Mouse (Mus musculus): ENCODE measurements around the gene Kif1bp. TPM values are rescaled to one million over a fixed set of nuclear protein-coding genes. Genes with fewer than 3 reads are reported as not detected.
"Not testable (repeated sequence)": the region's sequence is repeated elsewhere in the genome, so short reads cannot be mapped to it uniquely, and the experiment has no call there.

The Kif1bp gene
- polyA plus RNA-seq, 1 experiment from 2014 or later: 62.5 TPM

DNA sequence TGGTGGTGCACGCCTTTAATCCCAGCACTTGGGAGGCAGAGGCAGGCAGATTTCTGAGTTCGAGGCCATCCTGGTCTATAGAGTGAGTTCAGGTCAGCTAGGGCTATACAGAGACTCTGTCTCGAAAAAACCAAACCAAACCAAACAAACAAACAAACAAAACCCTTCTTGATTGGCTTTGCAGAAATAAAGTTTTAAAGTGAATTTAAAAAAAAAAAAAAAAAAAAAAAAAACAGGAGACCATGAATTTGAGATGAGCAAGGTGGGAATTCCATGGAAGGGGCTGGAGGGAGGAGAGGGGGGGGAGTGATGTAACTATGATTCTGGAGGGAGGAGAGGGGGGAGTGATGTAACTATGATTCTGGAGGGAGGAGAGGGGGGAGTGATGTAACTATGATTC is 21.1 kb upstream of the Kif1bp start:
- H3K4me2 ChIP-seq (ENCODE audit: low read depth); DNase-seq (ENCODE audit: low spot score); H3K9me3 ChIP-seq (ENCODE audit: control insufficient read depth, low read length); H3K4me3 ChIP-seq (ENCODE audit: low read depth, low read length); H3K36me3 ChIP-seq (ENCODE audit: control insufficient read depth, insufficient read depth, low read length); H3K27me3 ChIP-seq (ENCODE audit: control insufficient read depth, insufficient read depth, low read length); ATAC-seq (ENCODE audit: insufficient read depth, low FRiP score, low TSS enrichment); H3K9ac ChIP-seq (ENCODE audit: low read length); H3K4me1 ChIP-seq (ENCODE audit: control insufficient read depth, insufficient read depth, low read length); H3K27ac ChIP-seq (ENCODE audit: low read depth, low read length): not testable (repeated sequence)
- WGBS: 89% methylated on average over 3 of the region's 3 CpGs

DNA sequence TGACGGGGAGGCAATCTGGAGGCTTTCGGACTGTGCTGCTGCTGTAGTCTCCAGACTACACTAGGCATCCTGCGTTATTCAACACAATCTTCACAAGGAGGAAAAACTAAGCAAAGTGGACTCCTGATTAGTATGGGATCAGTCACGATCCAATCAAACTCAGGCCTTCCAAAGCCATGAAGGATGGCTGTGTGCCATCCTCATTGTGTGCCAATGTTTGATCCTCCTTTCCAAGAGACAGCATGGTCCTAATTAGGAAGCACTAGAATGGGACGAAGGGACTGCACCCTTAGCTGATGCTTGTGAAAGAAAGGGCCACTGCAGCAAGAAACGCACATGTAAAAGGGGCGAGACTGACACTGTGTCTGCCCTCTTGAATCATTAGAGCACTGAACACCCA is 14.2 kb upstream of the Kif1bp start:
- Histone ChIP-seq H3K4me2 (ENCODE audit: low read depth) (no peak overlapping the region), H3K36me3 (ENCODE audit: control insufficient read depth, insufficient read depth, low read length) (peaks cover 29% of the 10 kb centered on the region), H3K27me3 (ENCODE audit: control insufficient read depth, insufficient read depth, low read length) (no peaks in the 10 kb centered on the region), H3K4me1 (ENCODE audit: control insufficient read depth, insufficient read depth, low read length) (no peaks in the 10 kb centered on the region), H3K9me3 (ENCODE audit: control insufficient read depth, low read length) (no peaks in the 10 kb centered on the region), H3K27ac (ENCODE audit: low read depth, low read length) (no peak overlapping the region), H3K9ac (ENCODE audit: low read length) (no peak overlapping the region), H3K4me3 (ENCODE audit: low read depth, low read length) (no peak overlapping the region)
- ATAC-seq (ENCODE audit: insufficient read depth, low FRiP score, low TSS enrichment): no peak
- WGBS: 92% methylated on average over 7 of the region's 7 CpGs
- no peak for DNase-seq (ENCODE audit: low spot score)

GRCm38 (mm10) chr10:62590200-62590599 is 11.9 kb upstream of the Kif1bp start:
- H3K27ac ChIP-seq (ENCODE audit: low read depth, low read length): no peak overlapping the region
- WGBS: 59% methylated on average over 6 of the region's 6 CpGs
- DNase-seq (ENCODE audit: low spot score) (peak; percentile 81), ATAC-seq (ENCODE audit: insufficient read depth, low FRiP score, low TSS enrichment) (no peak)
- H3K4me2 ChIP-seq (ENCODE audit: low read depth): no peak overlapping the region
- no peaks in the 10 kb centered on the region for H3K4me1 ChIP-seq (ENCODE audit: control insufficient read depth, insufficient read depth, low read length)
- no peaks in the 10 kb centered on the region for H3K9me3 ChIP-seq (ENCODE audit: control insufficient read depth, low read length)
- no peaks in the 10 kb centered on the region for H3K27me3 ChIP-seq (ENCODE audit: control insufficient read depth, insufficient read depth, low read length)
- no peak overlapping the region for H3K9ac ChIP-seq (ENCODE audit: low read length)
- H3K36me3 ChIP-seq (ENCODE audit: control insufficient read depth, insufficient read depth, low read length): peaks cover 29% of the 10 kb centered on the region
- H3K4me3 ChIP-seq (ENCODE audit: low read depth, low read length): no peak overlapping the region

GRCm38 (mm10) chr10:62588616-62589015 is 10.4 kb upstream of the Kif1bp start:
- ATAC-seq (ENCODE audit: insufficient read depth, low FRiP score, low TSS enrichment) (no peak), DNase-seq (ENCODE audit: low spot score) (no peak)
- H3K9ac ChIP-seq (ENCODE audit: low read length): no peak overlapping the region
- no peak overlapping the region for H3K4me2 ChIP-seq (ENCODE audit: low read depth)
- WGBS: 91% methylated on average over 4 of the region's 4 CpGs
- H3K9me3 ChIP-seq (ENCODE audit: control insufficient read depth, low read length): no peaks in the 10 kb centered on the region
- no peak overlapping the region for H3K27ac ChIP-seq (ENCODE audit: low read depth, low read length)
- no peaks in the 10 kb centered on the region for H3K27me3 ChIP-seq (ENCODE audit: control insufficient read depth, insufficient read depth, low read length)
- H3K36me3 ChIP-seq (ENCODE audit: control insufficient read depth, insufficient read depth, low read length): peaks cover 34% of the 10 kb centered on the region
- H3K4me1 ChIP-seq (ENCODE audit: control insufficient read depth, insufficient read depth, low read length): no peaks in the 10 kb centered on the region
- no peak overlapping the region for H3K4me3 ChIP-seq (ENCODE audit: low read depth, low read length)

DNA sequence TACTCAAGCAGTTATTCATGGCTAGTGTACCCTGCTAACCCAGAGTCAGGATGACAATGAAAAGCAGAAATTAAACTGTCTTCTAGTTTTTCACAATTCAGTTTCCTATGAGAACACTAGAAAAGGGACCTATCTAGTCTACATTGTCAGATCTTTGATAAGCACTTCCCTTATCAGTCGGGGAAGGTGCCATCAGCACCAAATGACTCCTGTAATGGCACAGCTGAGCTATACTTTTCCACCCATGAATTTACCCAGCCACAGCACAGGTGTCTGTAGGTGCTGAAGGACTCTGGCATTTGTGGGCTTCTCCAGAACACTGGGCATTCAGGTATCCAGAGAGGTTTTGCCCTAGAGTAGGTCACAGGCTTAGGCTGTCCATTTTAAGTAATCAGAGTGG is 5.0 kb upstream of the Kif1bp start:
- no peaks in the 10 kb centered on the region for H3K4me1 ChIP-seq (ENCODE audit: control insufficient read depth, insufficient read depth, low read length)
- H3K4me2 ChIP-seq (ENCODE audit: low read depth): no peak overlapping the region
- no peak for ATAC-seq (ENCODE audit: insufficient read depth, low FRiP score, low TSS enrichment)
- no peak for DNase-seq (ENCODE audit: low spot score)
- 84% methylated on average over 1 of the region's 1 CpGs for WGBS
- no peaks in the 10 kb centered on the region for H3K27me3 ChIP-seq (ENCODE audit: control insufficient read depth, insufficient read depth, low read length)
- no peak overlapping the region for H3K9ac ChIP-seq (ENCODE audit: low read length)
- peaks cover 31% of the 10 kb centered on the region for H3K36me3 ChIP-seq (ENCODE audit: control insufficient read depth, insufficient read depth, low read length)
- H3K4me3 ChIP-seq (ENCODE audit: low read depth, low read length): no peak overlapping the region
- no peak overlapping the region for H3K27ac ChIP-seq (ENCODE audit: low read depth, low read length)
- no peaks in the 10 kb centered on the region for H3K9me3 ChIP-seq (ENCODE audit: control insufficient read depth, low read length)

- Histone ChIP-seq H3K9ac (ENCODE audit: low read length) (no peak overlapping the region), H3K4me3 (ENCODE audit: low read depth, low read length) (no peak overlapping the region), H3K36me3 (ENCODE audit: control insufficient read depth, insufficient read depth, low read length) (peaks cover 26% of the 10 kb centered on the region), H3K4me1 (ENCODE audit: control insufficient read depth, insufficient read depth, low read length) (no peaks in the 10 kb centered on the region), H3K4me2 (ENCODE audit: low read depth) (no peak overlapping the region), H3K27me3 (ENCODE audit: control insufficient read depth, insufficient read depth, low read length) (no peaks in the 10 kb centered on the region), H3K27ac (ENCODE audit: low read depth, low read length) (no peak overlapping the region), H3K9me3 (ENCODE audit: control insufficient read depth, low read length) (no peaks in the 10 kb centered on the region)
- WGBS: 89% methylated on average over 7 of the region's 7 CpGs
- ATAC-seq (ENCODE audit: insufficient read depth, low FRiP score, low TSS enrichment): no peak
- DNase-seq (ENCODE audit: low spot score): no peak
Measured at GRCm38 (mm10) chr10:62582701-62583100, 4.4 kb upstream of the Kif1bp start.

DNA sequence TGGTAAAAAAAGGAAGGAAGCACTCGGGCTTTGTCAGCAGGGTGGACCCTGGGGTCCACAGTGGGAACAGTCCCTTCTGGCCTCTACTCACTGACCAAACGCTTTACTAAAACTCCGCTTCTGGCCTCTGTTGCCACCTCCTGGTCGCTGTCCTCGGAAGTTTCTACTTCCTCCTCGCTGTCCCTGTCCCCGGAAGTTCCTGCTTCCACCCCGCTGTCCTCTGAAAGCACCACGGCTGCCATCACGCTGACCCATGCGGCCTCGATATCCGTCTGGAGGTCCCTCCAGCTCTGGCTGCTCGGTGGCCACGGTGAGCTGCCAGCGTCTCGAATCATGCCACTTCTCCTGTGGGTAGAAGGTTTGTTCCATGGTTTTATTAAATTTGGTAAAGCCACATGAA is 4.0 kb upstream of the Kif1bp start:
- Histone ChIP-seq H3K9me3 (ENCODE audit: control insufficient read depth, low read length) (no peaks in the 10 kb centered on the region), H3K4me2 (ENCODE audit: low read depth) (no peak overlapping the region)
- 93% methylated on average over 17 of the region's 17 CpGs for WGBS

GRCm38 (mm10) chr10:62579129-62579528 is 872 bp upstream of the Kif1bp start:
- not testable (repeated sequence) for ATAC-seq (ENCODE audit: insufficient read depth, low FRiP score, low TSS enrichment); H3K4me1 ChIP-seq (ENCODE audit: control insufficient read depth, insufficient read depth, low read length); H3K27me3 ChIP-seq (ENCODE audit: control insufficient read depth, insufficient read depth, low read length); H3K9ac ChIP-seq (ENCODE audit: low read length); H3K4me2 ChIP-seq (ENCODE audit: low read depth); H3K4me3 ChIP-seq (ENCODE audit: low read depth, low read length); H3K27ac ChIP-seq (ENCODE audit: low read depth, low read length); H3K9me3 ChIP-seq (ENCODE audit: control insufficient read depth, low read length); DNase-seq (ENCODE audit: low spot score)
- peaks cover 17% of the 10 kb centered on the region for H3K36me3 ChIP-seq (ENCODE audit: control insufficient read depth, insufficient read depth, low read length)
- WGBS: 90% methylated on average over 11 of the region's 13 CpGs

More for the DNA sequence above, 4.0 kb upstream of the Kif1bp start:
- no peak overlapping the region for H3K4me3 ChIP-seq (ENCODE audit: low read depth, low read length)
- H3K27ac ChIP-seq (ENCODE audit: low read depth, low read length): no peak overlapping the region
- peaks cover 25% of the 10 kb centered on the region for H3K36me3 ChIP-seq (ENCODE audit: control insufficient read depth, insufficient read depth, low read length)
- H3K4me1 ChIP-seq (ENCODE audit: control insufficient read depth, insufficient read depth, low read length): peaks cover 3% of the 10 kb centered on the region
- H3K9ac ChIP-seq (ENCODE audit: low read length): no peak overlapping the region
- H3K27me3 ChIP-seq (ENCODE audit: control insufficient read depth, insufficient read depth, low read length): no peaks in the 10 kb centered on the region
- no peak for ATAC-seq (ENCODE audit: insufficient read depth, low FRiP score, low TSS enrichment)
- no peak for DNase-seq (ENCODE audit: low spot score)

DNA sequence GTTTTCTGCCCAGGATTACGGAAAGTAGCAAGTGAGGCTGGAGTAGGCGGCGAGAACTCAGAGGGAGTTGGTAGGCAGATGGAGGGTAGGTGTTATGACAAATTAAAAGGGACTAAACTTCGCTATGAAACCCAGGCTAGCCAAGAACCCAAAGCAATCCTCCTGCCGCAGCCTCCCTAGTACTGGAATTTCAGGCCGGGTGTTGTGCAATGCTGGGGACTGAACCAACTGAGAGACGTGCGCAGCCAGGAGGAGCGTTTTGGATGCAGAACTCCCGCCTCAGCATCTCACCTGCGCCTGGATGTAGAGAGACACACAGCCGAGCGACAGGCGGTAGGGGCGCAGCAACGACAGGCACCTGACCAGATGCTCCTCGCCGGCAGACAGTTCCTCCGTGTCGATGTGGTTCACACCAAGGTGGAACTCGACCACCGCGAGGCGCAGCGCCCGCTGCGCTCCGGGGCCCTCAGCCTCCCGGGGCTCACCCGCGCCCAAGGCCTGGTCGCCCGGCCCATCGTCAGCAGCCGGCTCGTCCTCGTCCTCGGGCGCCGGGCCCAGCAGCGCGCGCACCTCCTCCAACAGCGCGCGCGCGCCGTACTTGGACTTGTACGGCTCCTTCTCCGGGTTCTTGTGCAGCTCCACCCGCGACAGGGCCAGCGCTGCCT is 452 bp downstream of the Kif1bp start:
- peak overlapping the region; percentile 81 for H3K9ac ChIP-seq (ENCODE audit: low read length)
- 1% methylated on average over 44 of the region's 54 CpGs for WGBS

More for the DNA sequence above, 452 bp downstream of the Kif1bp start:
- H3K4me1 ChIP-seq (ENCODE audit: control insufficient read depth, insufficient read depth, low read length): peaks cover 8% of the 10 kb centered on the region
- H3K4me3 ChIP-seq (ENCODE audit: low read depth, low read length): peak overlapping the region; percentile 95
- peak overlapping the region; percentile 53; the same call in 1 of the 2 replicates for H3K27ac ChIP-seq (ENCODE audit: low read depth, low read length)
- DNase-seq (ENCODE audit: low spot score) (no peak), ATAC-seq (ENCODE audit: insufficient read depth, low FRiP score, low TSS enrichment) (peak; percentile 67)
- H3K27me3 ChIP-seq (ENCODE audit: control insufficient read depth, insufficient read depth, low read length): no peaks in the 10 kb centered on the region
- no peaks in the 10 kb centered on the region for H3K9me3 ChIP-seq (ENCODE audit: control insufficient read depth, low read length)
- H3K4me2 ChIP-seq (ENCODE audit: low read depth): peak overlapping the region; percentile 63
- H3K36me3 ChIP-seq (ENCODE audit: control insufficient read depth, insufficient read depth, low read length): peaks cover 11% of the 10 kb centered on the region

All from neural tube, embryonic 11.5 days (tissue).